Mouse (Mus musculus): ENCODE measurements at regions not wholly inside any gene's neighbourhood (a gene's known extent, or its start where the extent isn't known, plus 50 kb on each side); places are given as distances from the start of the nearest gene placed in this dataset.

DNA sequence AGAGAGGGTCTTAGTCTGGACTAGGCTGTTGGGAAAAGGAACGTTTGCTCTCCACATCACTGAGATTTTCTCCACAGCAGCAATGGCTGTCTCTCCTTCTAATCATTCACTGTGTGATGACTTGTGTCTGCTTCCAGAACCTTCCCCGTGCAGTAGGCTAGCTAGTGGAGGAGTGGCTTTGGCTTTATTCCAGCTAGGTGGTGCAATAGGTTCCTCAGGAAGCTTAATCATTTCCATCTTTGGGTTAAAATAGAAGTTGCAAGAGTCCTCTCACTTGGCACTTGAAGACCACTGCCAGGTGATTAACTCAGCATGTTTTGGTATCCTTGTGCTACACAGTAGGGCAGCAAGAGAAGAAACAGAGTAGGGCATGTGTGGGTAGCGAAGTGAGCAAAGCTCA, 314.2 kb upstream of the Cdh4 start:
- no peak for TF ChIP-seq POLR2A (IDR thresholded peaks at IDR 0.05; ENCODE audit: borderline replicate concordance, insufficient read depth, low read length)
- TF ChIP-seq CTCF (IDR thresholded peaks at IDR 0.05; ENCODE audit: borderline replicate concordance, insufficient read depth, low read depth, low read length), result no peak
- 72% methylated on average over 3 of the region's 3 CpGs for WGBS
- Histone ChIP-seq H3K4me3 (replicated peaks; ENCODE audit: insufficient read depth, low read depth, low read length) (no peak overlapping the region), H3K27me3 (ENCODE audit: control insufficient read depth, insufficient read depth, low read length) (no peaks in the 10 kb centered on the region), H3K4me1 (ENCODE audit: control insufficient read depth, insufficient read depth, low read length) (no peaks in the 10 kb centered on the region), H3K27ac (ENCODE audit: insufficient read depth, low read length) (no peak overlapping the region)
- no peak for DNase-seq

DNA sequence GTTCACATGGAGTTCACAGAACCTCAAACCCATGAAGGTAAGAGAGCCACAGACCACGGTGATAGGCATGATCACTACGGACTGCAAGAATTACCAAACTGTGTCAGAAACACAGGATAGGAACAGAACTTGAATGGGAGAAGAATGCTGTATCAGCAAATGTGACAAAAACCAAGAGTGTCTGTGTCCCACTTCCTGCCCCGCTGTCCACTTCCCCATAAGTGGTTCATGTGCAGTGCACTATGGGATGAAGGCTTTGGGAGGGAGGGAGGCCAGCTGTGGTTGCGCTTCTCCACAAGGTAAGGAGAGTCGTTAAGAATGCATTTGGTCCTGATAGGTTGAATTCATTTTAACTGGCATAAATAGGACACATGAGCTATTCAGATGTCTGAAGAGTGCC, 313.8 kb upstream of the Cdh4 start:
- 93% methylated on average over 5 of the region's 5 CpGs for WGBS
- TF ChIP-seq CTCF (IDR thresholded peaks at IDR 0.05; ENCODE audit: borderline replicate concordance, insufficient read depth, low read depth, low read length), result no peak
- TF ChIP-seq POLR2A (IDR thresholded peaks at IDR 0.05; ENCODE audit: borderline replicate concordance, insufficient read depth, low read length), result no peak
- H3K27me3 ChIP-seq (ENCODE audit: control insufficient read depth, insufficient read depth, low read length), result no peaks in the 10 kb centered on the region
- H3K27ac ChIP-seq (ENCODE audit: insufficient read depth, low read length), result no peak overlapping the region
- H3K4me1 ChIP-seq (ENCODE audit: control insufficient read depth, insufficient read depth, low read length), result no peaks in the 10 kb centered on the region
- H3K4me3 ChIP-seq (replicated peaks; ENCODE audit: insufficient read depth, low read depth, low read length), result no peak overlapping the region
- DNase-seq, result no peak

DNA sequence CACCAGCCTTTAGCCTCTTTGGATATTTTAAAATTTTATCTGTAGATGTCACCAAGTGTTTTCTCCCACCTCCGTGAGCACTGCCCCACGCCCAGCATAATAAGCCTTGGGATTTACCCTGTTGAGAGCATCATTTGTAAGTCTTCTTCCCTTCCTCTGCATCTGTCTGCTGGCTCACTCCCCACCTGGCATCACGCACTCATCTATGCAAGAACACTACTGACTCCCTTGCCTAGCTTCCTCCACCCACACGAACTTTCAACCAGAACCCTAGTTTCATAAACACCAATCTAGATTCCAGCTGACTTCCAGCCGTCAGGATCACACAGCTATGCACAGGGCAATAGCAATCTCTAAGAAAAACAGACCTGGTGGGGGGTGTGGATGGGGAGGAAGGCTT, 311.2 kb upstream of the Cdh4 start:
- WGBS, result 69% methylated on average over 5 of the region's 5 CpGs

DNA sequence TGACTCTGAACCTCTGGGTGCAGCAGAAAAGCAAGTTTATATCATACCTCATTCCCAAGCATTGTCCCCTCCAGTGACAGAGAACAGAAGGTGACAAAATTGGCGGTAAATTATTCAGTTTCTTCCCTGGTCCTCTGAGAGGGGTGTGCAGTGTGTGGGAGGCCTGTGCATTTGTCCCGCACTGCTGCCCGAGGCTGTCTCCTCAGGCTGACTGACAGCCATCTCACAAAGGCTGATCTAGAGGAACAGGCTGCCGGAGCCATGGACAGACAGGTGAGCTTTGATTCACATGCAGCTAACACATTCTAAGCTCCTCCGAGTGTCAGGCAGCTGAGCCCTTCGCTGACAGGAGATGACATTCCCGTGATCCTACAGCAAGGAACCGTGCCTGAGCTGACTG, 299.9 kb upstream of the Cdh4 start:
- DNase-seq, result no peak
- TF ChIP-seq POLR2A (IDR thresholded peaks at IDR 0.05; ENCODE audit: borderline replicate concordance, insufficient read depth, low read length), result no peak
- TF ChIP-seq CTCF (IDR thresholded peaks at IDR 0.05; ENCODE audit: borderline replicate concordance, insufficient read depth, low read depth, low read length), result no peak
- Histone ChIP-seq H3K4me3 (replicated peaks; ENCODE audit: insufficient read depth, low read depth, low read length) (no peak overlapping the region), H3K27me3 (ENCODE audit: control insufficient read depth, insufficient read depth, low read length) (no peaks in the 10 kb centered on the region), H3K27ac (ENCODE audit: insufficient read depth, low read length) (no peak overlapping the region), H3K4me1 (ENCODE audit: control insufficient read depth, insufficient read depth, low read length) (no peaks in the 10 kb centered on the region)
- WGBS, result 64% methylated on average over 8 of the region's 8 CpGs

More for the DNA sequence above, 311.2 kb upstream of the Cdh4 start:
- DNase-seq, result no peak
- Histone ChIP-seq H3K27ac (ENCODE audit: insufficient read depth, low read length) (no peak overlapping the region), H3K4me1 (ENCODE audit: control insufficient read depth, insufficient read depth, low read length) (no peaks in the 10 kb centered on the region; the same call in 1 of the 2 replicates), H3K27me3 (ENCODE audit: control insufficient read depth, insufficient read depth, low read length) (no peaks in the 10 kb centered on the region), H3K4me3 (replicated peaks; ENCODE audit: insufficient read depth, low read depth, low read length) (no peak overlapping the region)
- TF ChIP-seq POLR2A (IDR thresholded peaks at IDR 0.05; ENCODE audit: borderline replicate concordance, insufficient read depth, low read length) (no peak), CTCF (IDR thresholded peaks at IDR 0.05; ENCODE audit: borderline replicate concordance, insufficient read depth, low read depth, low read length) (no peak)

DNA sequence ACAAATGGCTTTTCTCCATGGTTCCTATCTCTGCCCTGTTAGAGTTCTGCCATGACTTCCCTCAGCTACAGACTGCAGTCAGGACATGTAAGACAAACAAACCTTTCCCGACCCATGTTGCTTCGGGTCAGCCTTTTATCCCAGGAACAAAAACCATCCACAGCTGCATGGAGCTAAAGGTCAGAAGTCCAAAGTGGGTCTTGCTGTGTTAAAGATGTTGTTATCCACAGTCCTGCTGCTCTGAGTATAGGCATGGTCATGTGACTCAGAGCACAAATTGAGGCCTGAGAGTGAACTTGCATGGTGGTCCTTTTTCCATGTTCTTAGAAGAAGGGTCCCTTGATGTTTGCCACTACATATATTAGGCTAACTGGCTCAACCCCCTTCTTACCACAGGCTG, 296.5 kb upstream of the Cdh4 start:
- no peaks in the 10 kb centered on the region for H3K27me3 ChIP-seq (ENCODE audit: control insufficient read depth, insufficient read depth, low read length)
- 38% methylated on average over 2 of the region's 2 CpGs for WGBS

DNA sequence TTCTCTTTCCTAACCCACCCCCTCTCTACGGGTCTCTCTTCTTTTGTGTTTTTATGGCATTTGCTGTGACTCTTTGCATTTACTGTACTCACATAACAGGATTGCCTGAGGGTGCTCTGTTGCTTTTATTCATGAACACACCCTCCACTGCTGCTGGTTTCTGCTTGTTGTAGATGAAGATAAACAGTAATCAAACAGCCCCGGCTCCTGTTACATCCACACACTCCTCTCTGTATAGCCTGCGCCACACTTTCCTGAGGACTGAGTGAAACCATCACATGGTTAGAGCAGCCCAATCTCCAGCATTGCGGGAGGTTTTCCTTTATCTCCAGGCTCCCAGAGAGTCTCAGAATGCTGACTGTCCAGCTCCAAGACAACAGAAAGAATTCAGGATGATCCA, 296.0 kb upstream of the Cdh4 start:
- H3K27ac ChIP-seq (ENCODE audit: insufficient read depth, low read length), result no peak overlapping the region
- H3K27me3 ChIP-seq (ENCODE audit: control insufficient read depth, insufficient read depth, low read length), result no peaks in the 10 kb centered on the region
- 64% methylated on average over 4 of the region's 4 CpGs for WGBS
- no peak overlapping the region for H3K4me3 ChIP-seq (replicated peaks; ENCODE audit: insufficient read depth, low read depth, low read length)
- H3K4me1 ChIP-seq (ENCODE audit: control insufficient read depth, insufficient read depth, low read length), result no peaks in the 10 kb centered on the region
- DNase-seq, result no peak
- TF ChIP-seq CTCF (IDR thresholded peaks at IDR 0.05; ENCODE audit: borderline replicate concordance, insufficient read depth, low read depth, low read length) (no peak), POLR2A (IDR thresholded peaks at IDR 0.05; ENCODE audit: borderline replicate concordance, insufficient read depth, low read length) (no peak)

More for the DNA sequence above, 296.5 kb upstream of the Cdh4 start:
- TF ChIP-seq CTCF (IDR thresholded peaks at IDR 0.05; ENCODE audit: borderline replicate concordance, insufficient read depth, low read depth, low read length) (no peak), POLR2A (IDR thresholded peaks at IDR 0.05; ENCODE audit: borderline replicate concordance, insufficient read depth, low read length) (no peak)
- no peak for DNase-seq
- Histone ChIP-seq H3K27ac (ENCODE audit: insufficient read depth, low read length) (no peak overlapping the region), H3K4me1 (ENCODE audit: control insufficient read depth, insufficient read depth, low read length) (no peaks in the 10 kb centered on the region), H3K4me3 (replicated peaks; ENCODE audit: insufficient read depth, low read depth, low read length) (no peak overlapping the region)

DNA sequence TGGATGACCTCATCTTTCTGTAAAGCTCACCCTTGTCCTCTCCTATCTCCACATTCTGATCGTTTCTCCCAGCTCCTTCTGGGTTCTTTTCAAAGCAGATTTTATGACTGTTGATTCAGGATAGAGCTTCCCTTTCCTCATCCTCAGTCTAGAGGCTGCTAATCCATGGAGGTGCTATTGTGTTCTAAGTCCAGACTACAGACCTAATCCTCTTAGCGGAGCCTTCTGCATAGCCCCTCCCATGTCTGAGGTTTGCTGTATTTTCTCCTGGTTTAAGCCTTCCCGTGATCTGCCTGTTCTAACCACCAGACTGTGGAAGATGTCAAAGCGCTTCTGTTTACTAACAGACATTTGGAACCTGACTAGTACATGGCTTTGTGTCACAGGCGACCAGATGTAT, 294.0 kb upstream of the Cdh4 start:
- TF ChIP-seq CTCF (IDR thresholded peaks at IDR 0.05; ENCODE audit: borderline replicate concordance, insufficient read depth, low read depth, low read length) (no peak), POLR2A (IDR thresholded peaks at IDR 0.05; ENCODE audit: borderline replicate concordance, insufficient read depth, low read length) (no peak)
- Histone ChIP-seq H3K27ac (ENCODE audit: insufficient read depth, low read length) (no peak overlapping the region), H3K27me3 (ENCODE audit: control insufficient read depth, insufficient read depth, low read length) (no peaks in the 10 kb centered on the region), H3K4me1 (ENCODE audit: control insufficient read depth, insufficient read depth, low read length) (no peaks in the 10 kb centered on the region), H3K4me3 (replicated peaks; ENCODE audit: insufficient read depth, low read depth, low read length) (no peak overlapping the region)
- WGBS, result 77% methylated on average over 5 of the region's 5 CpGs
- DNase-seq, result no peak

DNA sequence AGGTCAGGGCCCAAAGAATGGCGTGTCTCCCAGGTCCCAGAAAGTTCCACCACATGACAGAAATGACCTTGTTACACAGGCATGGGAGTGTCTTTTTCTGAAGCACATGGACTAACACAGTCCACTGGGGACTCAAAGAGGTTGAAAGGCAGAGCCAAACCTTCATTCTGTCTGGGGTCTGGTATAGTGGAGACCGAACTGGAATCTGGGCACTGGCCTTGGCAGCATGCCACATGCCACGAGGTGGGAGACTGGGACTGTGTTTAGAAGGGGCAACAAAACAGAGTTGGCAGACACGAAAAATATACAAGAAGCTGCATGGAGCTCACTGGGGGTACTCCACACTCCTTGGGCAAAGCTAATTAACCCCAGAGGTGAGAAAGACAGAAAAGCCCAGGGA, 293.6 kb upstream of the Cdh4 start:
- H3K27ac ChIP-seq (ENCODE audit: insufficient read depth, low read length), result no peak overlapping the region
- no peaks in the 10 kb centered on the region for H3K4me1 ChIP-seq (ENCODE audit: control insufficient read depth, insufficient read depth, low read length)
- no peaks in the 10 kb centered on the region for H3K27me3 ChIP-seq (ENCODE audit: control insufficient read depth, insufficient read depth, low read length)
- 18% methylated on average over 4 of the region's 4 CpGs for WGBS
- H3K4me3 ChIP-seq (replicated peaks; ENCODE audit: insufficient read depth, low read depth, low read length), result no peak overlapping the region
- DNase-seq, result no peak
- TF ChIP-seq POLR2A (IDR thresholded peaks at IDR 0.05; ENCODE audit: borderline replicate concordance, insufficient read depth, low read length) (no peak), CTCF (IDR thresholded peaks at IDR 0.05; ENCODE audit: borderline replicate concordance, insufficient read depth, low read depth, low read length) (no peak)
